8 mouse cellular contexts compared by ENCODE assay signal in the genomic region with DNA sequence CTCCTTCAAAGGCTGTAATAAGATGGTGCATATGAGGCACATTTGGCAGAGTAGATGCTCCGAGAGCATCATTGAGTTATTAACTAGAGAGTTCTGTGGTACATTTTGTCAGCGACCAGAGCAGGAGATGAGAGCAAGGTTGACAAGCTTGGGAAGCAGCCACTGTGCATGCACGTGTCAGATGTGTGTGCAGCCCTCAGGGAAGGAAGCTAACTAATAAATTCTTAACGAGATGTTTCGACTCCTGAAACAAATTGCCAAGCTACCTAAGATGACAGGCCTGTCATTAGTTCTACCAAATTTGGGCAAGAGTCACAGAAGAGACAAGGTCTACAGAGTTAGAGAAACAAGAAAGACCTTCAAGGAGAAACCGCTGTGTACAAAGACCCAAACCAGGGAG. TPM values are rescaled to one million over a fixed set of nuclear protein-coding genes. Genes with fewer than 3 reads are reported as not detected.
DNase-seq lines count a peak whose midpoint lies in the region; ATAC-seq and TF ChIP-seq lines count a peak whose summit lies in the region.

No protein-coding gene starts in this region.

- peak overlapping the region; percentile 81 for H3K4me2 ChIP-seq in forebrain, embryonic 11.5 days (ENCODE audit: low read depth, low read length, severe bottlenecking)
- peak overlapping the region; percentile 79 for H3K4me2 ChIP-seq in limb, embryonic 12.5 days
- H3K4me2 ChIP-seq in neural tube, embryonic 14.5 days (ENCODE audit: low read depth, low read length) = peak overlapping the region; percentile 64

- no peaks in the 10 kb centered on the region for H3K27me3 ChIP-seq in kidney, adult 2 months (replicated peaks; ENCODE audit: control insufficient read depth, insufficient read depth, low read length)
- H3K27me3 ChIP-seq in forebrain, embryonic 11.5 days (ENCODE audit: control insufficient read depth, insufficient read depth, low read length) = 0 out of 2 replicates have a peak, but pooled peaks cover 2% of the 10 kb centered on the region
- peaks cover 26% of the 10 kb centered on the region for H3K27me3 ChIP-seq in limb, embryonic 12.5 days
- H3K27me3 ChIP-seq in neural tube, embryonic 14.5 days (ENCODE audit: control insufficient read depth, insufficient read depth, low read length) = no peaks in the 10 kb centered on the region

- no peak for TF ChIP-seq POLR2A in kidney, adult 2 months (IDR thresholded peaks at IDR 0.05; ENCODE audit: low read depth, low read length)

- peak; percentile 34 for ATAC-seq in forebrain, embryonic 11.5 days (replicated peaks; ENCODE audit: low FRiP score)
- ATAC-seq in limb, embryonic 12.5 days (ENCODE audit: insufficient number of reproducible peaks, insufficient read depth, low FRiP score, low TSS enrichment, low read depth) = no peak
- peak; percentile 36; the same call in 1 of the 2 replicates for ATAC-seq in neural tube, embryonic 14.5 days (ENCODE audit: low read depth)

- TF ChIP-seq CTCF in kidney, adult 2 months (conservative IDR thresholded peaks at IDR 0.05; ENCODE audit: insufficient read depth, insufficient read length, low read depth, low read length) = no peak

- H3K36me3 ChIP-seq in kidney, adult 2 months (ENCODE audit: control insufficient read depth, insufficient read depth, low read length) = no peaks in the 10 kb centered on the region
- no peaks in the 10 kb centered on the region for H3K36me3 ChIP-seq in forebrain, embryonic 11.5 days (ENCODE audit: control insufficient read depth, insufficient read depth, low read length)
- no peaks in the 10 kb centered on the region for H3K36me3 ChIP-seq in limb, embryonic 12.5 days
- no peaks in the 10 kb centered on the region for H3K36me3 ChIP-seq in neural tube, embryonic 14.5 days (ENCODE audit: control insufficient read depth, insufficient read depth, low read length)

- peak; percentile 23 for DNase-seq in kidney, adult 2 months
- DNase-seq in kidney, postnatal 25 days = no peak
- DNase-seq in forebrain, embryonic 11.5 days (ENCODE audit: low spot score) = no peak
- DNase-seq in urinary bladder, postnatal 36 days (ENCODE audit: low spot score in 2 of 2) = no peak
- no peak for DNase-seq in right cerebral cortex, adult 2 months (ENCODE audit: low spot score in 2 of 2)
- DNase-seq in thymus, postnatal 10 days (ENCODE audit: low spot score in 2 of 2) = no peak

- peak overlapping the region; percentile 33; the same call in 1 of the 2 replicates for H3K9ac ChIP-seq in forebrain, embryonic 11.5 days (ENCODE audit: low read length)
- peak overlapping the region; percentile 61; the same call in 1 of the 2 replicates for H3K9ac ChIP-seq in limb, embryonic 12.5 days (replicated peaks)
- H3K9ac ChIP-seq in neural tube, embryonic 14.5 days (replicated peaks; ENCODE audit: low read depth, low read length) = peak overlapping the region; percentile 54; the same call in 1 of the 2 replicates

- no peaks in the 10 kb centered on the region for H3K9me3 ChIP-seq in forebrain, embryonic 11.5 days (ENCODE audit: control insufficient read depth, low read length)
- H3K9me3 ChIP-seq in limb, embryonic 12.5 days = no peaks in the 10 kb centered on the region
- H3K9me3 ChIP-seq in neural tube, embryonic 14.5 days (ENCODE audit: control insufficient read depth, low read length) = no peaks in the 10 kb centered on the region

- H3K27ac ChIP-seq in kidney, adult 2 months (ENCODE audit: insufficient read depth, low read depth, low read length) = 0 out of 2 replicates have a peak overlapping the region, but pooled peaks have one; percentile 6
- no peak overlapping the region for H3K27ac ChIP-seq in forebrain, embryonic 11.5 days (ENCODE audit: low read depth, low read length)
- H3K27ac ChIP-seq in limb, embryonic 12.5 days = no peak overlapping the region
- no peak overlapping the region for H3K27ac ChIP-seq in neural tube, embryonic 14.5 days (ENCODE audit: low read depth, low read length)

- H3K4me1 ChIP-seq in kidney, adult 2 months (ENCODE audit: control insufficient read depth, insufficient read depth, low read length) = 0 out of 2 replicates have a peak, but pooled peaks cover 4% of the 10 kb centered on the region
- H3K4me1 ChIP-seq in forebrain, embryonic 11.5 days (replicated peaks; ENCODE audit: control insufficient read depth, insufficient read depth, low read length) = peaks cover 5% of the 10 kb centered on the region; the same call in 1 of the 2 replicates
- H3K4me1 ChIP-seq in limb, embryonic 12.5 days (replicated peaks) = peaks cover 5% of the 10 kb centered on the region; the same call in 1 of the 2 replicates
- no peaks in the 10 kb centered on the region for H3K4me1 ChIP-seq in neural tube, embryonic 14.5 days (ENCODE audit: control insufficient read depth, insufficient read depth, low read length)

- WGBS in kidney, adult 2 months = 25% methylated on average over 6 of the region's 6 CpGs
- 44% methylated on average over 6 of the region's 6 CpGs for WGBS in forebrain, embryonic 11.5 days
- 17% methylated on average over 6 of the region's 6 CpGs for WGBS in limb, embryonic 12.5 days
- 24% methylated on average over 6 of the region's 6 CpGs for whole genome bisulfite sequencing in neural tube, embryonic 14.5 days

- H3K4me3 ChIP-seq in kidney, adult 2 months (ENCODE audit: insufficient read depth, low read depth, low read length) = no peak overlapping the region
- peak overlapping the region; percentile 39 for H3K4me3 ChIP-seq in forebrain, embryonic 11.5 days (ENCODE audit: low read depth, low read length)
- H3K4me3 ChIP-seq in limb, embryonic 12.5 days (replicated peaks) = peak overlapping the region; percentile 53
- H3K4me3 ChIP-seq in neural tube, embryonic 14.5 days (ENCODE audit: low read depth, low read length) = peak overlapping the region; percentile 43

RNA-seq across cellular contexts. Expression of a gene that starts 0.6 kb away (rescaled TPM):
- 3.3 and 4.5 TPM in 2 replicates for polyA plus RNA-seq in kidney, adult 2 months (2012; rRNA removed)
- 1.2 and 2.0 TPM in 2 replicates for polyA plus RNA-seq in forebrain, embryonic 11.5 days (2014; fragmentation: Nextera tagmentation; extraction: Ambion mirVana)
- polyA plus RNA-seq in limb, embryonic 12.5 days (2016; fragmentation: Nextera tagmentation; extraction: Ambion mirVana) = 0.52 and 0.73 TPM in 2 replicates
- polyA plus RNA-seq in neural tube, embryonic 14.5 days (2014; fragmentation: Nextera tagmentation; extraction: Ambion mirVana) = 17.7 and 22.7 TPM in 2 replicates

RNA-seq across cellular contexts. Expression of a gene that starts 30.6 kb away (rescaled TPM):
- 0.83 and 1.1 TPM in 2 replicates for polyA plus RNA-seq in kidney, adult 2 months (2012; rRNA removed)
- polyA plus RNA-seq in forebrain, embryonic 11.5 days (2014; fragmentation: Nextera tagmentation; extraction: Ambion mirVana) = 0.51 and 0.60 TPM in 2 replicates
- 0.15 and 0.18 TPM in 2 replicates for polyA plus RNA-seq in limb, embryonic 12.5 days (2016; fragmentation: Nextera tagmentation; extraction: Ambion mirVana)
- polyA plus RNA-seq in neural tube, embryonic 14.5 days (2014; fragmentation: Nextera tagmentation; extraction: Ambion mirVana) = 0.13 and 0.17 TPM in 2 replicates

RNA-seq across cellular contexts. Expression of a gene that starts 30.7 kb away (rescaled TPM):
- 7.0 and 7.1 TPM in 2 replicates for polyA plus RNA-seq in kidney, adult 2 months (2012; rRNA removed)
- polyA plus RNA-seq in forebrain, embryonic 11.5 days (2014; fragmentation: Nextera tagmentation; extraction: Ambion mirVana) = 22.5 and 23.7 TPM in 2 replicates
- 11.2 and 11.4 TPM in 2 replicates for polyA plus RNA-seq in limb, embryonic 12.5 days (2016; fragmentation: Nextera tagmentation; extraction: Ambion mirVana)
- polyA plus RNA-seq in neural tube, embryonic 14.5 days (2014; fragmentation: Nextera tagmentation; extraction: Ambion mirVana) = 23.7 and 27.8 TPM in 2 replicates

RNA-seq across cellular contexts. Expression of a gene that starts 50.1 kb away (rescaled TPM):
- 8.1 and 10.6 TPM in 2 replicates for polyA plus RNA-seq in kidney, adult 2 months (2012; rRNA removed)
- polyA plus RNA-seq in forebrain, embryonic 11.5 days (2014; fragmentation: Nextera tagmentation; extraction: Ambion mirVana) = 3.5 and 3.9 TPM in 2 replicates
- 3.0 and 3.7 TPM in 2 replicates for polyA plus RNA-seq in limb, embryonic 12.5 days (2016; fragmentation: Nextera tagmentation; extraction: Ambion mirVana)
- 11.6 and 13.6 TPM in 2 replicates for polyA plus RNA-seq in neural tube, embryonic 14.5 days (2014; fragmentation: Nextera tagmentation; extraction: Ambion mirVana)
